Mouse (Mus musculus) liver, embryonic 15.5 days (tissue): ENCODE measurements around the gene H2-Q10. TPM values are rescaled to one million over a fixed set of nuclear protein-coding genes. Genes with fewer than 3 reads are reported as not detected.
"Not testable (repeated sequence)": the region's sequence is repeated elsewhere in the genome, so short reads cannot be mapped to it uniquely, and the experiment has no call there.

Source experiments
- ATAC-seq: fragments of 200-750 bp; cut with Nextera tagmentation; 2 replicates; pipeline ENCODE4 v1.8.0; 2017; ENCODE audit warnings: moderate number of reproducible peaks, mild to moderate bottlenecking, moderate library complexity; ENCODE audit not compliant: insufficient read depth
- H3K27ac ChIP-seq: fragments of 300-500 bp; sonication (generic); replicated peaks from 2 replicates; pipeline ENCODE4 v1.5.1; 2015; ENCODE audit warnings: mild to moderate bottlenecking, inconsistent platforms
- H3K27me3 ChIP-seq: fragments of 300-500 bp; sonication (generic); 2 replicates; pipeline ENCODE4 v1.6.1; 2015; ENCODE audit warnings: mild to moderate bottlenecking, inconsistent platforms
- H3K36me3 ChIP-seq: fragments of 300-500 bp; sonication (generic); replicated peaks from 2 replicates; pipeline ENCODE4 v1.6.1; 2015; ENCODE audit warnings: moderate library complexity, mild to moderate bottlenecking, inconsistent platforms
- H3K4me1 ChIP-seq: fragments of 300-500 bp; sonication (generic); replicated peaks from 2 replicates; pipeline ENCODE4 v1.6.1; 2015; ENCODE audit warnings: inconsistent platforms
- H3K4me2 ChIP-seq: fragments of 300-500 bp; sonication (generic); 2 replicates; pipeline ENCODE4 v1.6.1; 2015; ENCODE audit warnings: moderate library complexity, mild to moderate bottlenecking, inconsistent platforms
- H3K4me3 ChIP-seq: fragments of 300-500 bp; sonication (generic); replicated peaks from 2 replicates; pipeline ENCODE4 v1.5.1; 2015; ENCODE audit warnings: mild to moderate bottlenecking, inconsistent platforms
- H3K9ac ChIP-seq: fragments of 300-500 bp; sonication (generic); 2 replicates; pipeline ENCODE4 v1.6.1; 2015; ENCODE audit warnings: moderate library complexity, mild to moderate bottlenecking, inconsistent platforms
- H3K9me3 ChIP-seq: fragments of 300-500 bp; sonication (generic); replicated peaks from 2 replicates; pipeline ENCODE4 v1.6.1; 2016; ENCODE audit warnings: inconsistent platforms
- WGBS: fragments of 180-500 bp; shearing (Covaris S2); methylation state at CpG from one replicate; pipeline ENCODE4 v1.1.7; 2015; ENCODE audit warnings: mixed read lengths; ENCODE audit not compliant: insufficient replicate concordance; 5-methylcytosine and 5-hydroxymethylcytosine counted together
- polyA plus RNA-seq: library from polyadenylated mRNA; unstranded; fragments of >200 nt; fragmentation: Nextera tagmentation; extraction: Ambion mirVana; gene quantifications from 2 replicates; pipeline ENCODE4 v1.2.1, GENCODE M21; 2015

H2-Q10 gene
- polyA plus RNA-seq, 1 experiment from 2014 or later, result 322 TPM

DNA sequence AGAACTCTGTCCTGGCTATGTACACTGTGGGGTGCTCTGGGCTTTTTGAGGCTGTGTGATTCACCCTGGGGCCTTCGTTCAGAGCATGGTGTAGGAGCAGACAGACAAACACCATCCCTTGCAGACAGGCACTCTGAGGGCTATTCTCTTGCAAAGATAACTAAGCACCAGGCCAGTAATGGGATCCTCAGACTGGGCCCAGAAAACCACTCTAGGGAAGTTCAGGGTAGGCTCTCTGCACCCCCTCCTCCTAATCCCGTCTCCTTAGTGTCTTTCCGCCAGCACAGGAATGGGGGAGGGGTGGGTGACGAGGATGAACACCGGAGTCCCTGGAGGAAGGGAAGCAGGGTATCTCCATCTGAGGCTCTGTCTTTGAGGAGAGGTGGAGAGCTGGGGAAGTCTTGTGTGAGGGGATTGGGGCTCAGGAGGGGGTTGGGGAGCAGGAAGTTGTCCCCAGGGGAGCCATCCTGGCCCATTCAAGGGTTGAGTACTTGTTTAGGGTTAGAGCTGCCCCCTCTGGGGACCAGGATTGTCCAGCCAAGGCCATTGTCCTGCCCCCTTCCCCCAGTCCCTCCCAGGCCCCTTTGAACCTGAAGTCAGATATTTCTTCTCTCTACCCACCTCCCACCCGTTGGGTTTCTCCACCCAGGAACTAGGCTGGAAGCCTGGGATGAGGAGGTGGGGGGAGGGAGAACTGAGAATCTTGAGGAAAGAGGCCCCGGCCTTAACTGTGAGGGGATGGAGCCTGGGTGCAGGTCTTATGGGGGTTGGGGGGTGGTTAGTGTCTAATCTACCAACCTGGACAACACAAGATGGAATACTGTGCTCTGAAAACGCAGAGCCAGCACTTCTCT, 35.0 kb downstream of the H2-Q10 start:
- no peak for ATAC-seq
- Histone ChIP-seq H3K27ac (no peak overlapping the region), H3K4me1 (no peaks in the 10 kb centered on the region), H3K27me3 (peaks cover 76% of the 10 kb centered on the region), H3K4me3 (no peak overlapping the region), H3K9me3 (no peaks in the 10 kb centered on the region), H3K36me3 (no peaks in the 10 kb centered on the region), H3K9ac (no peak overlapping the region), H3K4me2 (no peak overlapping the region)
- 26% methylated on average over 8 of the region's 8 CpGs for WGBS

DNA sequence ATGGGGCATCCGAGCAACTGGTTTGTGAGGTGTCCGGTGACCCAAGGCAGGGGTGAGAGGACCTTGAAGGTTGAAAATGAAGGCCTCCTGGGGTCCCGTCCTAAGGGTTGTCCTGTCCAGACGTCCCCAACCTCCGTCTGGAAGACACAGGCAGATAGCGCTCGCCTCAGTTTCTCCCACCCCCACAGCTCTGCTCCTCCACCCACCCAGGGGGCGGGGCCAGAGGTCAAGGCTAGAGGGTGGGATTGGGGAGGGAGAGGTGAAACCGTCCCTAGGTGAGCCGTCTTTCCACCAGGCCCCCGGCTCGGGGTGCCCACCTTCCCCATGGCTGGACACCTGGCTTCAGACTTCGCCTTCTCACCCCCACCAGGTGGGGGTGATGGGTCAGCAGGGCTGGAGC, 35.9 kb downstream of the H2-Q10 start, which contains the start of gene Pou5f1:
TSS of gene Pou5f1 (plus strand) at position 243 of the 400 bp plus-strand sequence.
- H3K36me3 ChIP-seq, result no peaks in the 10 kb centered on the region
- 32% methylated on average over 13 of the region's 13 CpGs for WGBS
- H3K9me3 ChIP-seq, result no peaks in the 10 kb centered on the region
- H3K27me3 ChIP-seq, result peaks cover 77% of the 10 kb centered on the region
- no peak for ATAC-seq
- H3K27ac ChIP-seq, result no peak within 1 kb of the TSS
- H3K9ac ChIP-seq, result no peak within 1 kb of the TSS
- H3K4me3 ChIP-seq, result no peak within 1 kb of the TSS
- no peaks in the 10 kb centered on the region for H3K4me1 ChIP-seq
- H3K4me2 ChIP-seq, result no peak within 1 kb of the TSS

- H3K27me3 ChIP-seq, result peaks cover 74% of the 10 kb centered on the region
- no peak overlapping the region for H3K4me3 ChIP-seq
- no peak overlapping the region for H3K9ac ChIP-seq
- no peak overlapping the region for H3K27ac ChIP-seq
- WGBS, result 14% methylated on average over 10 of the region's 10 CpGs
- ATAC-seq, result no peak
- no peaks in the 10 kb centered on the region for H3K4me1 ChIP-seq
- no peak overlapping the region for H3K4me2 ChIP-seq
- no peaks in the 10 kb centered on the region for H3K36me3 ChIP-seq
- no peaks in the 10 kb centered on the region for H3K9me3 ChIP-seq
Measured at GRCm38 (mm10) chr17:35506881-35507280, 37.0 kb downstream of the H2-Q10 start.

GRCm38 (mm10) chr17:35507556-35508260, 37.8 kb downstream of the H2-Q10 start:
- H3K4me2 ChIP-seq, result no peak overlapping the region
- no peak overlapping the region for H3K4me3 ChIP-seq
- H3K27ac ChIP-seq, result no peak overlapping the region
- peaks cover 6% of the 10 kb centered on the region for H3K36me3 ChIP-seq
- H3K9me3 ChIP-seq, result no peaks in the 10 kb centered on the region
- ATAC-seq, result no peak
- no peak overlapping the region for H3K9ac ChIP-seq
- peaks cover 66% of the 10 kb centered on the region for H3K27me3 ChIP-seq
- 13% methylated on average over 13 of the region's 13 CpGs for WGBS
- H3K4me1 ChIP-seq, result no peaks in the 10 kb centered on the region

- H3K4me2 ChIP-seq, H3K9me3 ChIP-seq, H3K4me1 ChIP-seq, H3K9ac ChIP-seq, H3K4me3 ChIP-seq, H3K27ac ChIP-seq, ATAC-seq: not testable (repeated sequence)
- H3K36me3 ChIP-seq, result peaks cover 12% of the 10 kb centered on the region
- 47% methylated on average over 5 of the region's 5 CpGs for WGBS
- peaks cover 64% of the 10 kb centered on the region for H3K27me3 ChIP-seq
Measured at GRCm38 (mm10) chr17:35508279-35508678, 38.4 kb downstream of the H2-Q10 start.

GRCm38 (mm10) chr17:35509284-35509683, 39.4 kb downstream of the H2-Q10 start:
- H3K27me3 ChIP-seq, result peaks cover 54% of the 10 kb centered on the region
- no peak for ATAC-seq

GRCm38 (mm10) chr17:35512916-35513626, 43.2 kb downstream of the H2-Q10 start:
- H3K4me2 ChIP-seq, result no peak overlapping the region
- WGBS, result 88% methylated on average over 7 of the region's 7 CpGs
- no peak overlapping the region for H3K9ac ChIP-seq
- H3K9me3 ChIP-seq, result no peaks in the 10 kb centered on the region
- peaks cover 39% of the 10 kb centered on the region for H3K4me1 ChIP-seq
- peaks cover 16% of the 10 kb centered on the region for H3K27me3 ChIP-seq
- 0 out of 2 replicates have a peak overlapping the region, but pooled peaks have one; percentile 7 for H3K4me3 ChIP-seq
- no peak for ATAC-seq
- H3K27ac ChIP-seq, result no peak overlapping the region
- H3K36me3 ChIP-seq, result peaks cover 28% of the 10 kb centered on the region

More at GRCm38 (mm10) chr17:35509284-35509683, 39.4 kb downstream of the H2-Q10 start:
- peaks cover 22% of the 10 kb centered on the region for H3K36me3 ChIP-seq
- H3K4me1 ChIP-seq, result peaks cover 9% of the 10 kb centered on the region
- H3K9me3 ChIP-seq, result no peaks in the 10 kb centered on the region
- 18% methylated on average over 8 of the region's 8 CpGs for WGBS
- H3K4me2 ChIP-seq, result no peak overlapping the region
- no peak overlapping the region for H3K4me3 ChIP-seq
- H3K27ac ChIP-seq, result no peak overlapping the region
- no peak overlapping the region for H3K9ac ChIP-seq

GRCm38 (mm10) chr17:35513886-35514285, 44.0 kb downstream of the H2-Q10 start:
- no peak for ATAC-seq
- Histone ChIP-seq H3K27me3 (peaks cover 10% of the 10 kb centered on the region), H3K4me2 (peak overlapping the region; percentile 87), H3K9ac (peak overlapping the region; percentile 64), H3K4me1 (peaks cover 43% of the 10 kb centered on the region), H3K36me3 (peaks cover 28% of the 10 kb centered on the region), H3K4me3 (peak overlapping the region; percentile 72), H3K9me3 (no peaks in the 10 kb centered on the region), H3K27ac (no peak overlapping the region)
- 9% methylated on average over 2 of the region's 2 CpGs for WGBS

DNA sequence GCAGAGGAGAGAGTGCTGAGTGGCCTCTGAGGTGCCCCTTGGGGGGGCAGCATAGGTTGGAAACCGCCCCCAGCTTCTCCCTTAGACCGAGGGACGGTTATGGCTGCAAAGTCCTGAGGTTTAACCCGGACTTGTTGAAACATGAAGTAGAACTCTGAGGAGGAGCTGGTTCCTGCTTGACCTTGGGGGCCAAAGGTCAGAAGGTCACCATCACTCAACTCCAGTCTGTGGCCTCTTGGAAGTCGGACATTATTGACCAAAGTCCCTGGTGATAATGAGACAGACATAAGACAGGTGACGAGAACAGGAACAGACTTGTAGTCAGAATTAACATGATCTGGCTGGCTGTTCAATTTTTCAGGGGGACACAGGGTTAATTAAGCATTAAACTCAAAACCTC, 44.9 kb downstream of the H2-Q10 start:
- Histone ChIP-seq H3K9me3 (no peaks in the 10 kb centered on the region), H3K4me1 (peaks cover 43% of the 10 kb centered on the region), H3K27ac (no peak overlapping the region), H3K4me3 (peak overlapping the region; percentile 72), H3K4me2 (peak overlapping the region; percentile 87), H3K27me3 (peaks cover 1% of the 10 kb centered on the region; the same call in 1 of the 2 replicates), H3K36me3 (peaks cover 28% of the 10 kb centered on the region), H3K9ac (peak overlapping the region; percentile 64)
- 74% methylated on average over 6 of the region's 6 CpGs for WGBS
- no peak for ATAC-seq

DNA sequence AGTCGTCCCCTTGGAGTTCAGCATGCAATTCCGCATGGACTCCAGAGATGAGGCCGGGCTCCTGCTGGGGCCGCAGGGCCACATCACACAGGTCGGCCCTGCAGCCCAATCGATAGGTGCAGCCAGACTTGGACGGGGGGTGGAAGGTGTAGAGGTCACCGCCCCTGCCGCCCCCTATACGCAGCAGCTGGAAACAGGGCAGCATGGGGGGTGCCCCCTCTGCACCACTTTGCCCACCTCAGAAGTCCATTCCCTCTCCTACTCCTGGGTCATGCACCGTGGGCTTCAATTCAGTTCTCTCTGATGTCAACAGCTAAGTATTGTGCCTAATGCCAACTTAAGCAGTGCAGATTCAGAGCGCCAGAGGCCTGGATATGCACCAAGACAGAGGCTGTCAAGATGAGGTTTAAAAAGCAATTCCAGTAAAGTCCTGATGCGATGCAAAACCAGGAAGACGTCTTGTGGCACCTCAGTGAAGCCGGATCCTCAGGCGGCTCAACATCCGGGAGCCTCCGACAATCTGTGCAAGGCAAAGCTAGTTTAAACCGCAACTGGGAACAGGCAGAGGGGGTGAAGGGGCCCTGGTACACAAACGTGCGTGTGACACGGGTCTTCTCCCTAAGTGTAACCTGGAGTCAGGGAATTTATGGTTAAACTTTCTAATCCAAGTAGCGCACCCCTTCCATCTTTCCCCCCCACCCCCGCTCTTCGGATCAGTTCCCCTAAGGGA, 46.2 kb downstream of the H2-Q10 start:
- H3K36me3 ChIP-seq, result peaks cover 35% of the 10 kb centered on the region
- WGBS, result 9% methylated on average over 25 of the region's 25 CpGs
- H3K9me3 ChIP-seq, result no peaks in the 10 kb centered on the region
- H3K9ac ChIP-seq, result peak overlapping the region; percentile 64
- peak overlapping the region; percentile 35 for H3K27ac ChIP-seq
- H3K27me3 ChIP-seq, result no peaks in the 10 kb centered on the region
- peak; percentile 3; the same call in 1 of the 2 replicates for ATAC-seq
- H3K4me2 ChIP-seq, result peak overlapping the region; percentile 87
- peaks cover 43% of the 10 kb centered on the region for H3K4me1 ChIP-seq
- peak overlapping the region; percentile 72 for H3K4me3 ChIP-seq
